Mouse (Mus musculus) olfactory bulb, adult 2 months (tissue): ENCODE data around the gene Epha10. TPM values are rescaled to one million over a fixed set of nuclear protein-coding genes. Genes with fewer than 3 reads are reported as not detected.

Experiments
- H3K27ac ChIP-seq: fragments of 200-500 bp; 2 replicates; pipeline ENCODE4 v1.5.1; 2012; ENCODE audit warnings: low read depth, low read length; ENCODE audit not compliant: insufficient read depth
- H3K4me1 ChIP-seq: fragments of 200-500 bp; 2 replicates; pipeline ENCODE4 v1.6.1; 2012; ENCODE audit warnings: low read length; ENCODE audit not compliant: control insufficient read depth, insufficient read depth
- H3K4me3 ChIP-seq: fragments of 200-500 bp; 2 replicates; pipeline ENCODE4 v1.5.1; 2012; ENCODE audit warnings: mild to moderate bottlenecking, low read depth, low read length, moderate library complexity; ENCODE audit not compliant: insufficient read depth
- CTCF ChIP-seq: fragments of 200-500 bp; IDR thresholded peaks from 2 replicates; pipeline ENCODE4 v1.5.1; 2012; ENCODE audit warnings: low read depth, mild to moderate bottlenecking, low read length, moderate library complexity; ENCODE audit not compliant: insufficient read depth
- POLR2A ChIP-seq: fragments of 200-500 bp; IDR thresholded peaks from 2 replicates; pipeline ENCODE4 v1.6.1; 2012; ENCODE audit warnings: mild to moderate bottlenecking, low read depth, low read length, moderate library complexity; ENCODE audit not compliant: insufficient read depth
- WGBS: fragments of 180-500 bp; shearing (Covaris S2); methylation state at CpG from one replicate; pipeline ENCODE4 v1.1.7; 2018; 5-methylcytosine and 5-hydroxymethylcytosine counted together
- polyA plus RNA-seq: library from polyadenylated mRNA; stranded (reverse); fragments of >200 nt; gene quantifications from 2 replicates; pipeline ENCODE4 v1.2.4, GENCODE M21; 2012; ENCODE audit warnings: low replicate concordance; ENCODE audit not compliant: missing spikeins, insufficient read depth, insufficient read length

Gene Epha10
- polyA plus RNA-seq, 1 experiment = not detected

- peak within 1 kb of the TSS; percentile 66 for H3K4me3 ChIP-seq
- no peak for TF ChIP-seq CTCF
- no peak for TF ChIP-seq POLR2A
- under 1% methylated on average over 75 of the region's 75 CpGs for WGBS
- peak within 1 kb of the TSS; percentile 76 for H3K27ac ChIP-seq
- H3K4me1 ChIP-seq = peaks cover 19% of the 10 kb centered on the region
Measured at GRCm38 (mm10) chr4:124850933-124851658, 29.6 kb upstream of the Epha10 start, which contains the start of gene 1110065P20Rik. Gene 1110065P20Rik (minus strand): TSS chr4:124851196.

- no peak overlapping the region for H3K27ac ChIP-seq
- H3K4me1 ChIP-seq = peaks cover 18% of the 10 kb centered on the region
- no peak overlapping the region for H3K4me3 ChIP-seq
- 84% methylated on average over 8 of the region's 8 CpGs for WGBS
- no peak for TF ChIP-seq POLR2A
- no peak for TF ChIP-seq CTCF
Measured at GRCm38 (mm10) chr4:124856294-124856693, 24.4 kb upstream of the Epha10 start.

- H3K4me3 ChIP-seq = no peak overlapping the region
- peaks cover 11% of the 10 kb centered on the region; the same call in 1 of the 2 replicates for H3K4me1 ChIP-seq
- no peak overlapping the region for H3K27ac ChIP-seq
- WGBS = 78% methylated on average over 5 of the region's 5 CpGs
- TF ChIP-seq POLR2A (no peak), CTCF (no peak)
Measured at GRCm38 (mm10) chr4:124858370-124858769, 22.3 kb upstream of the Epha10 start.

- WGBS = 22% methylated on average over 7 of the region's 7 CpGs
- no peak overlapping the region for H3K27ac ChIP-seq
- H3K4me1 ChIP-seq = peaks cover 11% of the 10 kb centered on the region; the same call in 1 of the 2 replicates
- no peak overlapping the region for H3K4me3 ChIP-seq
- no peak for TF ChIP-seq CTCF
- no peak for TF ChIP-seq POLR2A
Measured at GRCm38 (mm10) chr4:124860446-124860845, 20.3 kb upstream of the Epha10 start.

- peak within 1 kb of the TSS; percentile 70 for H3K4me3 ChIP-seq
- 1% methylated on average over 76 of the region's 77 CpGs for WGBS
- no peak for TF ChIP-seq POLR2A
- TF ChIP-seq CTCF = no peak
- peaks cover 11% of the 10 kb centered on the region; the same call in 1 of the 2 replicates for H3K4me1 ChIP-seq
- H3K27ac ChIP-seq = peak within 1 kb of the TSS; percentile 69
Measured at GRCm38 (mm10) chr4:124861283-124862188, 19.2 kb upstream of the Epha10 start, which contains the start of gene Maneal. Gene Maneal (minus strand): TSS chr4:124862171.

- Histone ChIP-seq H3K4me1 (no peaks in the 10 kb centered on the region), H3K27ac (no peak overlapping the region), H3K4me3 (no peak overlapping the region)
- TF ChIP-seq CTCF (no peak), POLR2A (no peak)
- WGBS = 91% methylated on average over 1 of the region's 1 CpGs
Measured at GRCm38 (mm10) chr4:124872719-124873118, 8.0 kb upstream of the Epha10 start.

GRCm38 (mm10) chr4:124881341-124881908 lies 726 bp downstream of the Epha10 start:
- TF ChIP-seq CTCF (peak; percentile 9; the same call in 1 of the 2 replicates), POLR2A (peak; percentile 30; the same call in 1 of the 2 replicates)
- Histone ChIP-seq H3K4me1 (peaks cover 17% of the 10 kb centered on the region), H3K27ac (no peak overlapping the region), H3K4me3 (peak overlapping the region; percentile 56)
- under 1% methylated on average over 37 of the region's 37 CpGs for WGBS

GRCm38 (mm10) chr4:124882151-124882729 lies 1.5 kb downstream of the Epha10 start:
- 2% methylated on average over 37 of the region's 37 CpGs for WGBS
- Histone ChIP-seq H3K4me3 (peak overlapping the region; percentile 56), H3K27ac (no peak overlapping the region), H3K4me1 (peaks cover 17% of the 10 kb centered on the region)
- TF ChIP-seq POLR2A = no peak
- no peak for TF ChIP-seq CTCF
